Mouse (Mus musculus) heart, embryonic 15.5 days (tissue): ENCODE measurements around the gene Vps36. TPM values are rescaled to one million over a fixed set of nuclear protein-coding genes. Genes with fewer than 3 reads are reported as not detected.

ENCODE experiments used
- ATAC-seq: fragments of 200-750 bp; cut with Nextera tagmentation; replicated peaks from 2 replicates; pipeline ENCODE4 v1.8.0; 2017; ENCODE audit warnings: low read depth, moderate TSS enrichment; ENCODE audit not compliant: insufficient number of reproducible peaks, insufficient read depth, low FRiP score
- H3K27ac ChIP-seq: fragments of 300-500 bp; sonication (generic); 2 replicates; pipeline ENCODE4 v1.5.1; 2015; ENCODE audit warnings: mild to moderate bottlenecking, inconsistent platforms
- H3K27me3 ChIP-seq: fragments of 300-500 bp; sonication (generic); 2 replicates; pipeline ENCODE4 v1.6.1; 2015; ENCODE audit warnings: inconsistent platforms
- H3K36me3 ChIP-seq: fragments of 300-500 bp; sonication (generic); 2 replicates; pipeline ENCODE4 v1.6.1; 2015; ENCODE audit warnings: mild to moderate bottlenecking, inconsistent platforms
- H3K4me1 ChIP-seq: fragments of 300-500 bp; sonication (generic); replicated peaks from 2 replicates; pipeline ENCODE4 v1.6.1; 2015; ENCODE audit warnings: inconsistent platforms
- H3K4me2 ChIP-seq: fragments of 300-500 bp; sonication (generic); 2 replicates; pipeline ENCODE4 v1.6.1; 2015; ENCODE audit warnings: inconsistent platforms, mild to moderate bottlenecking, moderate library complexity
- H3K4me3 ChIP-seq: fragments of 300-500 bp; sonication (generic); 2 replicates; pipeline ENCODE4 v1.5.1; 2015; ENCODE audit warnings: mild to moderate bottlenecking, inconsistent platforms
- H3K9ac ChIP-seq: fragments of 300-500 bp; sonication (generic); 2 replicates; pipeline ENCODE4 v1.6.1; 2015; ENCODE audit warnings: mild to moderate bottlenecking, inconsistent platforms
- H3K9me3 ChIP-seq: fragments of 300-500 bp; sonication (generic); replicated peaks from 2 replicates; pipeline ENCODE4 v1.6.1; 2016; ENCODE audit warnings: inconsistent platforms
- WGBS: fragments of 180-500 bp; shearing (Covaris S2); methylation state at CpG from one replicate; pipeline ENCODE4 v1.1.7; 2015; ENCODE audit warnings: mixed read lengths; 5-methylcytosine and 5-hydroxymethylcytosine counted together
- polyA plus RNA-seq: library from polyadenylated mRNA; unstranded; fragments of >200 nt; fragmentation: Nextera tagmentation; extraction: Ambion mirVana; gene quantifications from 2 replicates; pipeline ENCODE4 v1.2.1, GENCODE M21; 2015

Vps36 gene
- 20.5 and 21.7 TPM in 2 replicates for polyA plus RNA-seq

- H3K4me1 ChIP-seq: peaks cover 11% of the 10 kb centered on the region
- WGBS: under 1% methylated on average over 73 of the region's 73 CpGs
- H3K27ac ChIP-seq: peak within 1 kb of the TSS; percentile 100
- peak within 1 kb of the TSS; percentile 68 for H3K4me2 ChIP-seq
- no peaks in the 10 kb centered on the region for H3K27me3 ChIP-seq
- H3K36me3 ChIP-seq: no peaks in the 10 kb centered on the region
- ATAC-seq: peak; percentile 92
- H3K4me3 ChIP-seq: peak within 1 kb of the TSS; percentile 92
- no peaks in the 10 kb centered on the region for H3K9me3 ChIP-seq
- H3K9ac ChIP-seq: peak within 1 kb of the TSS; percentile 97
These were observed at the start of gene Vps36 for GRCm38 (mm10) chr8:22192660-22193431. Vps36 (plus strand) TSS chr8:22192809.

- 0 out of 2 replicates have a peak, but pooled peaks have one; percentile 39 for ATAC-seq
- Histone ChIP-seq H3K4me1 (0 out of 2 replicates have a peak, but pooled peaks cover 6% of the 10 kb centered on the region), H3K4me3 (no peak overlapping the region), H3K36me3 (peaks cover 6% of the 10 kb centered on the region; the same call in 1 of the 2 replicates), H3K27ac (peak overlapping the region; percentile 10; the same call in 1 of the 2 replicates), H3K9me3 (no peaks in the 10 kb centered on the region), H3K27me3 (no peaks in the 10 kb centered on the region), H3K4me2 (no peak overlapping the region), H3K9ac (no peak overlapping the region)
- 21% methylated on average over 1 of the region's 1 CpGs for WGBS
These were observed 48.7 kb upstream of the Vps36 start for GRCm38 (mm10) chr8:22143764-22144491.

DNA sequence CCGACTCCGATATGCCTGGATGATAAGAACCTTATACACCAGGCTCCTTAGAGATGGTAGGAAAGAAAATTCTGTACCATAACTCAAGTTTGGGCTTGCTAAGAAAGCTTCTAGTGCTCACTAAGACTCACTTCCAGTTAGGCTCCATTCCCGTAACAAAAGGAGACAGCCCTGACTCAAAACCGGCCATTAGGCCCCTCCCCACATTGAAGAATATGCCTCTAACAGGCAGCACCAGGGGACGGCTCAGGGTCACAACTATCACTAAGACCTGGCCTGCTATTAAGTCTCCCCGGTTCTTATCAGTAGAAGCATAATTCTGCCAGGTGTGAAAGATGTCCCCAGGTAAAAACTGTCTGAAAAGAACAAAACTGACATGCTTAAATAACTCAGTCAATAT is 46.8 kb upstream of the Vps36 start:
- H3K4me1 ChIP-seq: peaks cover 8% of the 10 kb centered on the region; the same call in 1 of the 2 replicates
- no peak overlapping the region for H3K27ac ChIP-seq
- no peak for ATAC-seq
- 65% methylated on average over 6 of the region's 6 CpGs for WGBS
- peaks cover 6% of the 10 kb centered on the region; the same call in 1 of the 2 replicates for H3K36me3 ChIP-seq
- H3K4me2 ChIP-seq: no peak overlapping the region
- H3K27me3 ChIP-seq: no peaks in the 10 kb centered on the region
- no peaks in the 10 kb centered on the region for H3K9me3 ChIP-seq
- no peak overlapping the region for H3K9ac ChIP-seq
- H3K4me3 ChIP-seq: no peak overlapping the region

DNA sequence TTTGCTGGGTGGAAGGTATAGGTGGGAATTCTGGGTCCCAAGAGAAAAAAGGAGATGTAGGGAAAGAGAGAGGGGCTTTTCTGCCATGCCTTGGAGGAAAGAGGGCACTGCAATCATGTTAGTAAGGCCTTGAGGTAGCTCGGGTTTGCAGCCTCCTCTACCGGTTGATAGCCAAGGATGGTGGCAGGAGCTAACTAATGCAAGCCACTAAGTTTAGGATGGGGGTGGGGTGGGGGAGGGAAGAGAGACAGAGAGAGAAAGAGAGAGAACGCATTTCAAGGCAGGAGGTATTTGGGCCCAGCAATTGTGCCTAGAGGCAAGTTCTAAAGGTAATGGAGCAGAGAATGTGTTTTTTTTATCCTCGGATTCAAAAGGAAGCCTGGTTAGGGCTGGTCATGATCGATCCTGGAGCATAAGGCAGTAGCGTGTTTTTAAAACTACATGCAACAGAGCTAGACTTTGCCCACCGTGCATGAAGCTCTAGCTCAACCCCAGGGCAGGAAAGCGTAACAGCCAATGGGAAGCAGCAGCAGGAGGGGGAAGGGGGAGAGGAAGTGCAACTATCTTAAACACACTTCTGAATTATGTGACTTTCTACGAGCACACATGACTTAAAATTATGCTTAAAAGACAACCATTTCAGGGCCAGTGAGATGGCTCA is 44.8 kb upstream of the Vps36 start:
- no peak overlapping the region for H3K27ac ChIP-seq
- 80% methylated on average over 9 of the region's 9 CpGs for WGBS
- no peak overlapping the region for H3K4me2 ChIP-seq
- peaks cover 6% of the 10 kb centered on the region; the same call in 1 of the 2 replicates for H3K36me3 ChIP-seq
- H3K9me3 ChIP-seq: no peaks in the 10 kb centered on the region
- no peaks in the 10 kb centered on the region for H3K27me3 ChIP-seq
- peaks cover 8% of the 10 kb centered on the region; the same call in 1 of the 2 replicates for H3K4me1 ChIP-seq
- H3K4me3 ChIP-seq: no peak overlapping the region
- no peak for ATAC-seq
- no peak overlapping the region for H3K9ac ChIP-seq

- Histone ChIP-seq H3K4me1 (peaks cover 8% of the 10 kb centered on the region; the same call in 1 of the 2 replicates), H3K36me3 (peaks cover 6% of the 10 kb centered on the region; the same call in 1 of the 2 replicates), H3K4me2 (no peak overlapping the region), H3K9me3 (no peaks in the 10 kb centered on the region), H3K27ac (no peak overlapping the region), H3K4me3 (no peak overlapping the region), H3K9ac (no peak overlapping the region), H3K27me3 (no peaks in the 10 kb centered on the region)
- ATAC-seq: no peak
- 91% methylated on average over 7 of the region's 7 CpGs for WGBS
These were observed 44.3 kb upstream of the Vps36 start for GRCm38 (mm10) chr8:22148367-22148740.

- Histone ChIP-seq H3K9ac (no peak overlapping the region), H3K4me1 (peaks cover 5% of the 10 kb centered on the region; the same call in 1 of the 2 replicates), H3K9me3 (no peaks in the 10 kb centered on the region), H3K27me3 (no peaks in the 10 kb centered on the region), H3K4me2 (no peak overlapping the region), H3K27ac (peak overlapping the region; percentile 13; the same call in 1 of the 2 replicates), H3K36me3 (peaks cover 6% of the 10 kb centered on the region; the same call in 1 of the 2 replicates), H3K4me3 (no peak overlapping the region)
- 74% methylated on average over 11 of the region's 11 CpGs for WGBS
- no peak for ATAC-seq
These were observed 42.8 kb upstream of the Vps36 start for GRCm38 (mm10) chr8:22149643-22150344.

- Histone ChIP-seq H3K27me3 (no peaks in the 10 kb centered on the region), H3K36me3 (peaks cover 6% of the 10 kb centered on the region; the same call in 1 of the 2 replicates), H3K27ac (peak overlapping the region; percentile 13; the same call in 1 of the 2 replicates), H3K4me3 (no peak overlapping the region), H3K9me3 (no peaks in the 10 kb centered on the region), H3K9ac (no peak overlapping the region), H3K4me2 (no peak overlapping the region), H3K4me1 (peaks cover 5% of the 10 kb centered on the region; the same call in 1 of the 2 replicates)
- WGBS: 62% methylated on average over 3 of the region's 3 CpGs
- no peak for ATAC-seq
These were observed 42.3 kb upstream of the Vps36 start for GRCm38 (mm10) chr8:22150345-22150663.

GRCm38 (mm10) chr8:22162206-22162605 is 30.4 kb upstream of the Vps36 start:
- Histone ChIP-seq H3K4me2 (no peak overlapping the region), H3K27me3 (no peaks in the 10 kb centered on the region), H3K9ac (no peak overlapping the region), H3K4me1 (peaks cover 8% of the 10 kb centered on the region; the same call in 1 of the 2 replicates), H3K4me3 (no peak overlapping the region), H3K27ac (no peak overlapping the region), H3K36me3 (peaks cover 13% of the 10 kb centered on the region; the same call in 1 of the 2 replicates), H3K9me3 (no peaks in the 10 kb centered on the region)
- no peak for ATAC-seq
- WGBS: 82% methylated on average over 8 of the region's 8 CpGs

- Histone ChIP-seq H3K4me2 (no peak overlapping the region), H3K9ac (no peak overlapping the region), H3K27me3 (no peaks in the 10 kb centered on the region), H3K4me1 (peaks cover 8% of the 10 kb centered on the region; the same call in 1 of the 2 replicates), H3K36me3 (peaks cover 17% of the 10 kb centered on the region), H3K4me3 (no peak overlapping the region), H3K27ac (no peak overlapping the region), H3K9me3 (no peaks in the 10 kb centered on the region)
- WGBS: 82% methylated on average over 10 of the region's 10 CpGs
- no peak for ATAC-seq
These were observed 28.2 kb upstream of the Vps36 start for GRCm38 (mm10) chr8:22164431-22164830.

GRCm38 (mm10) chr8:22165251-22166079 is 27.1 kb upstream of the Vps36 start:
- Histone ChIP-seq H3K4me3 (peak overlapping the region; percentile 63), H3K27me3 (no peaks in the 10 kb centered on the region), H3K9ac (peak overlapping the region; percentile 59), H3K4me1 (peaks cover 8% of the 10 kb centered on the region; the same call in 1 of the 2 replicates), H3K9me3 (no peaks in the 10 kb centered on the region), H3K4me2 (peak overlapping the region; percentile 60), H3K36me3 (peaks cover 16% of the 10 kb centered on the region), H3K27ac (peak overlapping the region; percentile 75)
- WGBS: 49% methylated on average over 10 of the region's 10 CpGs
- ATAC-seq: no peak; the same call in 1 of the 2 replicates
